Mouse (Mus musculus) olfactory bulb, adult 2 months (tissue): Measurements from ENCODE around the gene Tbl2. TPM values are rescaled to one million over a fixed set of nuclear protein-coding genes. Genes with fewer than 3 reads are reported as not detected.

Source experiments
- H3K27ac ChIP-seq: fragments of 200-500 bp; 2 replicates; pipeline ENCODE4 v1.5.1; 2012; ENCODE audit warnings: low read depth, low read length; ENCODE audit not compliant: insufficient read depth
- H3K4me1 ChIP-seq: fragments of 200-500 bp; 2 replicates; pipeline ENCODE4 v1.6.1; 2012; ENCODE audit warnings: low read length; ENCODE audit not compliant: control insufficient read depth, insufficient read depth
- H3K4me3 ChIP-seq: fragments of 200-500 bp; 2 replicates; pipeline ENCODE4 v1.5.1; 2012; ENCODE audit warnings: mild to moderate bottlenecking, low read depth, low read length, moderate library complexity; ENCODE audit not compliant: insufficient read depth
- CTCF ChIP-seq: fragments of 200-500 bp; IDR thresholded peaks from 2 replicates; pipeline ENCODE4 v1.5.1; 2012; ENCODE audit warnings: low read depth, mild to moderate bottlenecking, low read length, moderate library complexity; ENCODE audit not compliant: insufficient read depth
- POLR2A ChIP-seq: fragments of 200-500 bp; IDR thresholded peaks from 2 replicates; pipeline ENCODE4 v1.6.1; 2012; ENCODE audit warnings: mild to moderate bottlenecking, low read depth, low read length, moderate library complexity; ENCODE audit not compliant: insufficient read depth
- WGBS: fragments of 180-500 bp; shearing (Covaris S2); methylation state at CpG from one replicate; pipeline ENCODE4 v1.1.7; 2018; 5-methylcytosine and 5-hydroxymethylcytosine counted together
- polyA plus RNA-seq: library from polyadenylated mRNA; stranded (reverse); fragments of >200 nt; gene quantifications from 2 replicates; pipeline ENCODE4 v1.2.4, GENCODE M21; 2012; ENCODE audit warnings: low replicate concordance; ENCODE audit not compliant: missing spikeins, insufficient read depth, insufficient read length

The Tbl2 gene
- polyA plus RNA-seq, 1 experiment: not detected

GRCm38 (mm10) chr5:135144469-135144868 is 5.0 kb upstream of the Tbl2 start:
- Histone ChIP-seq H3K27ac (no peak overlapping the region), H3K4me1 (no peaks in the 10 kb centered on the region), H3K4me3 (no peak overlapping the region)
- no peak for TF ChIP-seq CTCF
- no peak for TF ChIP-seq POLR2A
- 67% methylated on average over 4 of the region's 4 CpGs for WGBS

GRCm38 (mm10) chr5:135145532-135145931 is 3.9 kb upstream of the Tbl2 start:
- WGBS: 83% methylated on average over 3 of the region's 3 CpGs
- Histone ChIP-seq H3K4me1 (no peaks in the 10 kb centered on the region), H3K4me3 (no peak overlapping the region), H3K27ac (no peak overlapping the region)
- no peak for TF ChIP-seq CTCF
- TF ChIP-seq POLR2A: no peak

- no peak for TF ChIP-seq CTCF
- no peak for TF ChIP-seq POLR2A
- H3K4me1 ChIP-seq: no peaks in the 10 kb centered on the region
These were observed 3.5 kb upstream of the Tbl2 start for GRCm38 (mm10) chr5:135145955-135146354.

DNA sequence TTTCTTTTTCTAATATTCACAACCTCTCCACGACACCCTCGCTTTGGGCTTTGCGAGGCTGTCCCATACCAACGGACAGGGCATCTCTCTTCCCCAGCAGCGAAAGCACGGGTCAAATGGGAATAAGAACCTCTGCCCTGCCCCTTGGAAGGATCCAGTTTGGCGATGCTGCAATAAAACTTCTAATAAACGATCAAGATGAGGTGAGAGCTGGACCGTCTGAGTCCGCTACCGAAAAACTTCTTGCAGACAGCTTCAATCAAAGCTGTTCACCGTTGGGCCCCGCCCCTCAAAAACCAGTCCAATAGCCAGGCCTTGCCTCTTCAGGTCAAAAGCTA is 773 bp upstream of the Tbl2 start:
- under 1% methylated on average over 13 of the region's 13 CpGs for WGBS
- TF ChIP-seq CTCF (no peak), POLR2A (no peak)
- Histone ChIP-seq H3K27ac (no peak overlapping the region), H3K4me3 (peak overlapping the region; percentile 80), H3K4me1 (no peaks in the 10 kb centered on the region)

More at GRCm38 (mm10) chr5:135145955-135146354, 3.5 kb upstream of the Tbl2 start:
- no peak overlapping the region for H3K4me3 ChIP-seq
- no peak overlapping the region for H3K27ac ChIP-seq

GRCm38 (mm10) chr5:135149820-135150178 is 342 bp downstream of the Tbl2 start:
- 0% methylated on average over 23 of the region's 23 CpGs for WGBS
- no peaks in the 10 kb centered on the region for H3K4me1 ChIP-seq
- TF ChIP-seq POLR2A: no peak
- TF ChIP-seq CTCF: no peak
- no peak overlapping the region; the same call in 1 of the 2 replicates for H3K27ac ChIP-seq
- peak overlapping the region; percentile 80 for H3K4me3 ChIP-seq

GRCm38 (mm10) chr5:135156496-135156895 is 7.0 kb downstream of the Tbl2 start:
- no peak for TF ChIP-seq CTCF
- TF ChIP-seq POLR2A: no peak
- Histone ChIP-seq H3K4me1 (no peaks in the 10 kb centered on the region), H3K4me3 (no peak overlapping the region), H3K27ac (no peak overlapping the region)
- WGBS: 95% methylated on average over 4 of the region's 4 CpGs

- TF ChIP-seq CTCF (no peak), POLR2A (no peak)
- no peaks in the 10 kb centered on the region for H3K4me1 ChIP-seq
- 49% methylated on average over 4 of the region's 4 CpGs for WGBS
- no peak overlapping the region for H3K4me3 ChIP-seq
- no peak overlapping the region for H3K27ac ChIP-seq
These were observed 11.8 kb downstream of the Tbl2 start for GRCm38 (mm10) chr5:135161221-135161620.

DNA sequence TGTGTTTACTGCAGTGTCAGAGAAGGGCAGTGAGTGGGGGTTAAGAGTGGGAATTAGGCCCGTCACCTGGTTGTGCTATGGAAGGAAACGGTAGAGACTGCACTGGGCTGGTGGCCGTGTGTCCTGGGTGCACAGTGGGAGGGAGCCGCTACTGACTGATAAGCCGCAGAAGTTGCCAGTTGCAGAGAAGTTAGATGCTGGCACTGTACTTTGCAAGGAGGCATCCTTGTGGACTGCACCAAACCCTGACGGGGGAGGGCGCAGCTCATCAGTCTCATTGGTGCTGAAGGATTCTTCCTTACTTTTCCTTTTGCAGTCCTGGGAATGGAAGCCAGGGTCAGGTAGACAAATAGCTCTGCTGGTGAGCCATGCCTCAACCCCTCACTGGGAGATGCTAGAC is 12.2 kb downstream of the Tbl2 start:
- WGBS: 74% methylated on average over 7 of the region's 7 CpGs
- Histone ChIP-seq H3K4me3 (no peak overlapping the region), H3K4me1 (no peaks in the 10 kb centered on the region), H3K27ac (no peak overlapping the region)
- TF ChIP-seq CTCF: no peak
- TF ChIP-seq POLR2A: no peak

DNA sequence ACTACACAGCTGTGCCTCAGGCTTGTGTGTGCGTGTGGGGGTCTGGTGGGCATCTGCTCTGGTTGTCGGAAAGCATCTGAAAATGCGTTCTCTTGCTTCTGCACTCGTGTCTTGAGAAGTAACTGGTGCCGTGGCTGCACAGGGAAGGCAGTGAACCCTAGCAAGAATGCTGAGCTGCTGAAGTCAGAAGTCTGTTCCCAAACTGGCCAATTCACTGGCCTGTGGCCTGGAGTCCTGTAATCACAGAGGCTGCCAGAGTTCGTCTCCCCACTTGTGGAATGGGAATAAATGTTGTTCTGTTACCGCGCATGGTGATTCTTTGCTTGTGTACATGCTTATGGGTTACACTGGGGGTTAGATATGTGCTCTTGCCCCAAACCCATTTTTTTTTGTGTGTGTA is 12.9 kb downstream of the Tbl2 start:
- Histone ChIP-seq H3K4me1 (no peaks in the 10 kb centered on the region), H3K4me3 (no peak overlapping the region), H3K27ac (no peak overlapping the region)
- TF ChIP-seq POLR2A: no peak
- no peak for TF ChIP-seq CTCF
- 89% methylated on average over 8 of the region's 8 CpGs for WGBS

DNA sequence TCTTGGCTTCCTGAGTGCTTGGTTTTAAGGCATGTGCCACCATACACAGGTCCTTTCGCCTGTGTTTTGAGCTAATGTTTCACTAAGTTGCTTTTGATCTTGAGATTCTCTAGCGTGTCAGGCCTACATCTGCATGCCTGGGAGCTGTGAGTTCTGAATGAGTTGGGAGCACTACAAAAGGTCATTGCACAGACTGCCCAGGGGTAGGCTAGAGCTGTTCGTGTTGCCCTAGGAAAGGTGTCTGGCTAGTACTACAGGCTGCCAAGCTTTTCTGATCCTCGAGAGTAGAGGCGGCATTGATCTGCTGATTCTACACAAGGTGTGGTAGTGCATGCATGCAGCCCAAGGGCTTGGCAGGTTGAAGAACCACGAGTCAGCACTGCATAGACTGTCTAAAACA is 13.4 kb downstream of the Tbl2 start:
- WGBS: 86% methylated on average over 6 of the region's 6 CpGs
- TF ChIP-seq CTCF (no peak), POLR2A (no peak)
- Histone ChIP-seq H3K4me3 (no peak overlapping the region), H3K27ac (no peak overlapping the region), H3K4me1 (0 out of 2 replicates have a peak, but pooled peaks cover under 1% of the 10 kb centered on the region)

DNA sequence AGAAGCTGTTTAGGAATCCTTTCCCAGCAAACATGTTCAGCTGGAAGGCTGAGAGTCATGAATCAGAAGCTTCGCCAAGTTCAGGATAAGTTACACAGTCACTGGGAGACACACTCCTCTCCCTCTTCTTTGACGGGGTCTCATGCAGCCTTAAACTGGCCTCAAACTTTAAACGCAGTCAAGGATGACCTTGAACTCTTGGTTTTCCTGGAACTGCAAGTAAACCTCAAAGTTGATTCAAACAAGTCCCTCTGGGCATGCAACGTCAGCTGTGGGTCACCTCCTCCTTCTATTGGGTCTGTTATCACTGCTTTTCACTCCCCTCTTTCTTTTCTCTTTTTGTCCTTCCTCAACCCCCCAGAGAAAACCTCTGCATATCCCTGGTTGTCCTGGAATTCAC is 17.5 kb downstream of the Tbl2 start:
- H3K27ac ChIP-seq: no peak overlapping the region
- H3K4me3 ChIP-seq: no peak overlapping the region
- 89% methylated on average over 4 of the region's 4 CpGs for WGBS
- no peak for TF ChIP-seq POLR2A
- TF ChIP-seq CTCF: no peak
- H3K4me1 ChIP-seq: peaks cover 8% of the 10 kb centered on the region
